Mouse (Mus musculus) bone marrow macrophage, adult 2 months (primary cell): ENCODE measurements around the gene Spem2.

Experiments used
- CTCF ChIP-seq: IDR thresholded peaks from 2 replicates; pipeline ENCODE4 v1.5.1; 2012; ENCODE audit warnings: low read depth, mild to moderate bottlenecking, low read length, moderate library complexity
- POLR2A ChIP-seq: IDR thresholded peaks from 2 replicates; pipeline ENCODE4 v1.6.1; 2012; ENCODE audit warnings: mild to moderate bottlenecking, low read depth, low read length, borderline replicate concordance

DNA sequence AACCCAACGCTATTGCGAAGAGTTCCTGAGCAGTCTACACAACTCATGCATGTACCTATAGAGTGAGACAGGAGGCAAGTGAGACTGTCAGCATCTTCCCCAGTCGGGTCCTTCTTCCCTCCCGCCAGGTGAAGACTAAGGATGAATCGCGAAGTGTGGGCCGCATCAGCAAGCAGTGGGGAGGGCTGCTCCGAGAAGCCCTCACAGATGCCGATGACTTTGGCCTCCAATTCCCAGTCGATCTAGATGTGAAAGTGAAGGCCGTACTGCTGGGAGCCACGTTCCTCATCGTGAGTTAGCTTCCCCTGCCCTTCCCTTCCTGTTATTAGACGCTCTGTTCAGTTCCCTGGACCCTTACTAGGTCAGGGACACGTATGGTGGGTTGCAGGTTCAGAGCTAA lies 31.6 kb upstream of the Spem2 start:
- TF ChIP-seq POLR2A: no peak
- TF ChIP-seq CTCF: no peak
